Mouse (Mus musculus): ENCODE results near the gene Maml1.
"Not testable (repeated sequence)": the region's sequence is repeated elsewhere in the genome, so short reads cannot be mapped to it uniquely, and the experiment has no call there.

Maml1 gene

GRCm38 (mm10) chr11:50292190-50292855, at the start of gene Maml1:
Gene Maml1, minus strand, starts transcription at chr11:50292311.
- peak; percentile 98 for DNase-seq

- DNase-seq: no peak
These were observed 44.8 kb upstream of the Maml1 start for GRCm38 (mm10) chr11:50336891-50337290.

- DNase-seq: no peak
These were observed 44.0 kb upstream of the Maml1 start for GRCm38 (mm10) chr11:50336126-50336525.

GRCm38 (mm10) chr11:50333181-50333580, 41.1 kb upstream of the Maml1 start:
- DNase-seq: no peak

GRCm38 (mm10) chr11:50329378-50329777, 37.3 kb upstream of the Maml1 start:
- no peak for DNase-seq

- no peak for DNase-seq
These were observed 36.0 kb upstream of the Maml1 start for GRCm38 (mm10) chr11:50328075-50328625.

GRCm38 (mm10) chr11:50326302-50326966, 34.3 kb upstream of the Maml1 start:
- DNase-seq: no peak

GRCm38 (mm10) chr11:50325496-50326301, 33.6 kb upstream of the Maml1 start, which contains the start of gene Canx:
Gene Canx, minus strand, starts transcription at chr11:50325673.
- DNase-seq: peak; percentile 99

- peak in 1 of 2 experiments; percentile 51 for DNase-seq
These were observed 32.8 kb upstream of the Maml1 start for GRCm38 (mm10) chr11:50324751-50325471.

GRCm38 (mm10) chr11:50323843-50324242, 31.7 kb upstream of the Maml1 start:
- DNase-seq: no peak

- DNase-seq: no peak
These were observed 30.2 kb upstream of the Maml1 start for GRCm38 (mm10) chr11:50322345-50322744.

- DNase-seq: no peak
These were observed 29.1 kb upstream of the Maml1 start for GRCm38 (mm10) chr11:50321239-50321638.

GRCm38 (mm10) chr11:50319343-50319742, 27.2 kb upstream of the Maml1 start:
- DNase-seq: not testable (repeated sequence)

GRCm38 (mm10) chr11:50312803-50313202, 20.7 kb upstream of the Maml1 start:
- DNase-seq: no peak

- DNase-seq: no peak
These were observed 11.3 kb upstream of the Maml1 start for GRCm38 (mm10) chr11:50303406-50303805.

GRCm38 (mm10) chr11:50291321-50292165, 568 bp downstream of the Maml1 start:
- peak; percentile 60 to 67 for DNase-seq

- peak in 1 of 2 experiments; percentile 22 for DNase-seq
These were observed 1.5 kb downstream of the Maml1 start for GRCm38 (mm10) chr11:50290486-50291225.

GRCm38 (mm10) chr11:50286428-50286827, 5.7 kb downstream of the Maml1 start:
- no peak for DNase-seq

GRCm38 (mm10) chr11:50285696-50286095, 6.4 kb downstream of the Maml1 start:
- no peak for DNase-seq

- no peak for DNase-seq
These were observed 6.8 kb downstream of the Maml1 start for GRCm38 (mm10) chr11:50285263-50285662.

- no peak for DNase-seq
These were observed 12.1 kb downstream of the Maml1 start for GRCm38 (mm10) chr11:50280053-50280452.
